Mouse (Mus musculus) v-Abl transformed pro-B cells (cell line): ENCODE results near the gene Zfp865.

ENCODE experiments used
- in situ Hi-C, 2 experiments: fragments of 400-800 bp; cut with MboI; formaldehyde crosslinking; loops; one replicate each; pipeline ENCODE4 v1.15.1; 2025; ENCODE audit not compliant: unreplicated experiment in 2 of 2

The Zfp865 gene

GRCm38 (mm10) chr7:5038109-5038732 is 18.0 kb downstream of the Zfp865 start, which contains the start of gene Zfp784:
TSS of gene Zfp784 (minus strand) at chr7:5038446.
- in situ Hi-C loops: loop anchor here in 1 of 2 experiments (10.0 to 25.0 kb wide), 2 partner anchors 1117 to 1751 kb away; partner anchors contain the start of genes Myadm, Prkcg and Zfp787

- in situ Hi-C loops: loop anchor here in 1 of 2 experiments (10.0 to 25.0 kb wide), 2 partner anchors 1116 to 1752 kb away; partner anchors contain the start of genes Myadm, Prkcg and Zfp787
Measured at GRCm38 (mm10) chr7:5038940-5039339, 18.8 kb downstream of the Zfp865 start.

GRCm38 (mm10) chr7:5044981-5045380 is 24.8 kb downstream of the Zfp865 start:
- in situ Hi-C loops: loop anchor here (5.0 to 25.0 kb wide), 3 partner anchors 103 to 1758 kb away; partner anchors contain the start of genes Galp (in 2 of the 2), Myadm (in 1 of the 2) and Prkcg (in 1 of the 2)

- in situ Hi-C loops: loop anchor here (5.0 to 25.0 kb wide), 3 partner anchors 104 to 1759 kb away; partner anchors contain the start of genes Galp (in 2 of the 2), Myadm (in 1 of the 2) and Prkcg (in 1 of the 2)
Measured at GRCm38 (mm10) chr7:5046112-5046511, 25.9 kb downstream of the Zfp865 start.

GRCm38 (mm10) chr7:5047313-5047712 is 27.1 kb downstream of the Zfp865 start:
- in situ Hi-C loops: loop anchor here (5.0 to 25.0 kb wide), 3 partner anchors 105 to 1760 kb away; partner anchors contain the start of genes Galp (in 2 of the 2), Myadm (in 1 of the 2) and Prkcg (in 1 of the 2)

- in situ Hi-C loops: loop anchor here (10.0 to 25.0 kb wide), 2 partner anchors 389 to 507 kb away; partner anchors contain the start of genes Ppp6r1 (in 1 of the 2) and Syt5 (in 1 of the 2)
Measured at GRCm38 (mm10) chr7:5051193-5052192, 31.3 kb downstream of the Zfp865 start, which contains the start of gene Zfp580. TSS of gene Zfp580 (plus strand) at chr7:5051538.

- in situ Hi-C loops: loop anchor here (10.0 to 25.0 kb wide), 2 partner anchors 390 to 508 kb away; partner anchors contain the start of genes Ppp6r1 (in 1 of the 2) and Syt5 (in 1 of the 2)
Measured at GRCm38 (mm10) chr7:5052438-5052837, 32.3 kb downstream of the Zfp865 start.

- in situ Hi-C loops: loop anchor here (10.0 to 25.0 kb wide), 2 partner anchors 391 to 508 kb away; partner anchors contain the start of genes Ppp6r1 (in 1 of the 2) and Syt5 (in 1 of the 2)
Measured at GRCm38 (mm10) chr7:5052931-5053343, 32.8 kb downstream of the Zfp865 start.

- in situ Hi-C loops: loop anchor here (10.0 to 25.0 kb wide), 2 partner anchors 391 to 509 kb away; partner anchors contain the start of genes Ppp6r1 (in 1 of the 2) and Syt5 (in 1 of the 2)
Measured at GRCm38 (mm10) chr7:5053456-5054179, 33.4 kb downstream of the Zfp865 start.

- in situ Hi-C loops: loop anchor here (10.0 to 25.0 kb wide), 2 partner anchors 394 to 512 kb away; partner anchors contain the start of genes Ppp6r1 (in 1 of the 2) and Syt5 (in 1 of the 2)
Measured at GRCm38 (mm10) chr7:5056651-5057263, 36.6 kb downstream of the Zfp865 start.

- in situ Hi-C loops: loop anchor here (10.0 to 25.0 kb wide), 2 partner anchors 395 to 513 kb away; partner anchors contain the start of genes Ppp6r1 (in 1 of the 2) and Syt5 (in 1 of the 2)
Measured at GRCm38 (mm10) chr7:5057381-5057780, 37.2 kb downstream of the Zfp865 start.

GRCm38 (mm10) chr7:5057804-5058203 is 37.6 kb downstream of the Zfp865 start:
- in situ Hi-C loops: loop anchor here (10.0 to 25.0 kb wide), 2 partner anchors 396 to 513 kb away; partner anchors contain the start of genes Ppp6r1 (in 1 of the 2) and Syt5 (in 1 of the 2)

- in situ Hi-C loops: loop anchor here (10.0 to 25.0 kb wide), 2 partner anchors 396 to 514 kb away; partner anchors contain the start of genes Ppp6r1 (in 1 of the 2) and Syt5 (in 1 of the 2)
Measured at GRCm38 (mm10) chr7:5058631-5059030, 38.5 kb downstream of the Zfp865 start.

GRCm38 (mm10) chr7:5059421-5059820 is 39.2 kb downstream of the Zfp865 start:
- in situ Hi-C loops: loop anchor here (10.0 to 25.0 kb wide), 2 partner anchors 397 to 515 kb away; partner anchors contain the start of genes Ppp6r1 (in 1 of the 2) and Syt5 (in 1 of the 2)

GRCm38 (mm10) chr7:5060239-5060731 is 40.1 kb downstream of the Zfp865 start:
- in situ Hi-C loops: loop anchor here (10.0 to 25.0 kb wide), 2 partner anchors 398 to 1095 kb away; partner anchors contain the start of genes Ppp6r1 (in 1 of the 2) and Zfp787 (in 1 of the 2)

- in situ Hi-C loops: loop anchor here (10.0 to 25.0 kb wide), 2 partner anchors 399 to 1094 kb away; partner anchors contain the start of genes Ppp6r1 (in 1 of the 2) and Zfp787 (in 1 of the 2)
Measured at GRCm38 (mm10) chr7:5060944-5061773, 41.0 kb downstream of the Zfp865 start.
